Mouse (Mus musculus): ENCODE results near the gene Myo1f.

DNA sequence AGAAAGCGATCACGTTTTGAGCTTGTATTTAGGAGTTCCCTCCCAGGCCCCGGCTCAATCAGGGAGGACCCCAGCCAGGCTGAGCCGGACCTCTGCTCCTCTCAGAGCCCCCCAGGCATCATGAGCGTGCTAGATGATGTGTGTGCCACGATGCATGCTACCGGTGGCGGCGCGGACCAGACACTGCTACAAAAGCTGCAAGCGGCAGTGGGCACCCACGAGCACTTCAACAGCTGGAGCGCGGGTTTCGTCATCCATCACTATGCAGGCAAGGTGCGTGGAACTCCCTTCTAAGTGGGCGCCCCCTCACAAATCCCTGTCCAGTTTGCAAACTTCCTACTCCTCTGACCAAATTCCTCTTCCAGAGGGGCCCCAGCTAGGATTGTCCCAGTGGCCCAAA is 30.5 kb downstream of the Myo1f start:
- TF ChIP-seq POLR2A (IDR thresholded peaks at IDR 0.05; ENCODE audit: control insufficient read depth in 1 of 2, insufficient read depth in 1 of 2, low read depth in 1 of 2, low read length in 2 of 2, poor library complexity in 1 of 2) (no peak), MXI1 (IDR thresholded peaks at IDR 0.05; ENCODE audit: low read depth, low read length) (no peak), NRF1 (IDR thresholded peaks at IDR 0.05; ENCODE audit: insufficient read depth, low read depth, low read length, poor library complexity, severe bottlenecking) (no peak), CTCF (IDR thresholded peaks at IDR 0.05 in 2 of 3, conservative IDR thresholded peaks at IDR 0.05 in 1 of 3; ENCODE audit: control insufficient read depth in 1 of 3, insufficient read depth in 1 of 3, low read depth in 2 of 3, low read length in 3 of 3, poor library complexity in 1 of 3, severe bottlenecking in 1 of 3) (no peak), SMC3 (IDR thresholded peaks at IDR 0.05; ENCODE audit: low read depth, low read length) (no peak), POLR2AphosphoS5 (IDR thresholded peaks at IDR 0.05; ENCODE audit: borderline replicate concordance, low read depth, low read length) (no peak), ZMIZ1 (IDR thresholded peaks at IDR 0.05; ENCODE audit: low read depth, low read length) (no peak), HCFC1 (IDR thresholded peaks at IDR 0.05; ENCODE audit: low read depth, low read length) (no peak), ZKSCAN1 (IDR thresholded peaks at IDR 0.05; ENCODE audit: low read depth, low read length) (no peak), TAL1 (IDR thresholded peaks at IDR 0.05; ENCODE audit: low read length) (no peak), EP300 (IDR thresholded peaks at IDR 0.05; ENCODE audit: low read depth in 1 of 2, low read length in 2 of 2) (no peak), TCF12 (IDR thresholded peaks at IDR 0.05; ENCODE audit: low read depth, low read length) (no peak)

All from MEL (cell line).